Comparison of ENCODE assay signal across 15 mouse cellular contexts in genomic region chr1:39399228-39399627, GRCm38 (mm10). TPM values are rescaled to one million over a fixed set of nuclear protein-coding genes. Genes with fewer than 3 reads are reported as not detected.
DNase-seq lines count a peak whose midpoint lies in the region; ATAC-seq and TF ChIP-seq lines count a peak whose summit lies in the region.
"Had no signal": no experiment of that assay in that cellular context is flagged by ENCODE, and none has a peak within 500 bp of the region (broad histone marks: within the 10 kb centered on the region; RNA-seq: fewer than 3 reads in every experiment).

No protein-coding gene starts in this region.

- H3K36me3 ChIP-seq in heart, adult 2 months (ENCODE audit: control insufficient read depth, insufficient read depth, low read length) = no peaks in the 10 kb centered on the region
- peaks cover 23% of the 10 kb centered on the region for H3K36me3 ChIP-seq in heart, embryonic 12.5 days
- no peaks in the 10 kb centered on the region for H3K36me3 ChIP-seq in lung, embryonic 16.5 days (ENCODE audit: control insufficient read depth, insufficient read depth, low read length)
- no peaks in the 10 kb centered on the region for H3K36me3 ChIP-seq in hindbrain, embryonic 14.5 days (replicated peaks; ENCODE audit: control insufficient read depth, insufficient read depth)
- H3K36me3 ChIP-seq: limb, embryonic 15.5 days had no signal

- H3K9ac ChIP-seq in heart, adult 2 months (ENCODE audit: low read depth, low read length) = no peak overlapping the region
- H3K9ac ChIP-seq in heart, embryonic 12.5 days = no peak overlapping the region
- H3K9ac ChIP-seq in lung, embryonic 16.5 days (ENCODE audit: low read length) = no peak overlapping the region
- H3K9ac ChIP-seq in hindbrain, embryonic 14.5 days = no peak overlapping the region
- H3K9ac ChIP-seq: embryonic facial prominence, embryonic 15.5 days; forebrain, embryonic 15.5 days; hindbrain, embryonic 15.5 days; limb, embryonic 15.5 days; neural tube, embryonic 13.5 days had no signal

- no peaks in the 10 kb centered on the region for H3K79me2 ChIP-seq in heart, adult 2 months (replicated peaks; ENCODE audit: control insufficient read depth, insufficient read depth, low read length)

- no peak for TF ChIP-seq EP300 in heart, adult 2 months (IDR thresholded peaks at IDR 0.05; ENCODE audit: insufficient read depth, low read depth, low read length)

- no peak overlapping the region for H3K4me2 ChIP-seq in heart, embryonic 12.5 days
- no peak overlapping the region for H3K4me2 ChIP-seq in lung, embryonic 16.5 days (ENCODE audit: low read depth, low read length)
- H3K4me2 ChIP-seq in hindbrain, embryonic 14.5 days (replicated peaks) = no peak overlapping the region
- H3K4me2 ChIP-seq: embryonic facial prominence, embryonic 15.5 days; forebrain, embryonic 15.5 days; hindbrain, embryonic 15.5 days; limb, embryonic 15.5 days; neural tube, embryonic 13.5 days had no signal

- H3K27me3 ChIP-seq in heart, adult 2 months (ENCODE audit: control insufficient read depth, insufficient read depth, low read length) = no peaks in the 10 kb centered on the region
- H3K27me3 ChIP-seq in heart, embryonic 12.5 days (replicated peaks) = no peaks in the 10 kb centered on the region
- H3K27me3 ChIP-seq in lung, embryonic 16.5 days (ENCODE audit: control insufficient read depth, insufficient read depth, low read depth, low read length) = no peaks in the 10 kb centered on the region
- H3K27me3 ChIP-seq in hindbrain, embryonic 14.5 days (ENCODE audit: control insufficient read depth, insufficient read depth, low read length) = no peaks in the 10 kb centered on the region
- H3K27me3 ChIP-seq: embryonic facial prominence, embryonic 15.5 days; forebrain, embryonic 15.5 days; hindbrain, embryonic 15.5 days; limb, embryonic 15.5 days; neural tube, embryonic 13.5 days had no signal

- H3K4me3 ChIP-seq in heart, adult 2 months = no peak overlapping the region
- no peak overlapping the region for H3K4me3 ChIP-seq in heart, embryonic 12.5 days
- H3K4me3 ChIP-seq in lung, embryonic 16.5 days (ENCODE audit: low read length) = no peak overlapping the region
- H3K4me3 ChIP-seq in hindbrain, embryonic 14.5 days (replicated peaks; ENCODE audit: low read length) = no peak overlapping the region
- H3K4me3 ChIP-seq: embryonic facial prominence, embryonic 15.5 days; forebrain, embryonic 15.5 days; hindbrain, embryonic 15.5 days; limb, embryonic 15.5 days; neural tube, embryonic 13.5 days had no signal

- no peak for TF ChIP-seq CTCF in heart, adult 2 months (IDR thresholded peaks at IDR 0.05)

- DNase-seq in heart, adult 2 months = peak; percentile 32 to 50
- DNase-seq in 3T3-L1 (ENCODE audit: low read depth, low spot score) = peak; percentile 58
- peak; percentile 45 for DNase-seq in fibroblast of lung, adult 2 months (ENCODE audit: low read depth)
- DNase-seq in spleen, postnatal 4 days (ENCODE audit: low spot score in 2 of 2) = no peak
- no peak for DNase-seq in hindbrain, embryonic 14.5 days (ENCODE audit: low spot score)
- DNase-seq in left cerebral cortex, postnatal 14 days (ENCODE audit: low spot score in 2 of 2) = no peak
- DNase-seq: kidney, adult 8-10 months; right cerebral cortex, postnatal 14 days had no signal

- WGBS in heart, adult 2 months = 63% methylated on average over 4 of the region's 4 CpGs
- WGBS in heart, embryonic 12.5 days = 60% methylated on average over 4 of the region's 4 CpGs
- 53% methylated on average over 4 of the region's 4 CpGs for WGBS in lung, embryonic 16.5 days
- WGBS in hindbrain, embryonic 14.5 days = 80% methylated on average over 4 of the region's 4 CpGs

- intact Hi-C loops in heart, adult 2 months (cut with DNase I) = no loop called here
- intact Hi-C loops in left cerebral cortex, postnatal 14 days (cut with DNase I) = no loop called here

- ATAC-seq in heart, embryonic 12.5 days (ENCODE audit: insufficient number of reproducible peaks, low FRiP score) = no peak
- ATAC-seq in lung, embryonic 16.5 days (ENCODE audit: low read depth) = 0 out of 2 replicates have a peak, but pooled peaks have one; percentile 8
- ATAC-seq in hindbrain, embryonic 14.5 days (ENCODE audit: low FRiP score) = no peak
- ATAC-seq: forebrain, embryonic 15.5 days had no signal

- H3K4me1 ChIP-seq in heart, adult 2 months (ENCODE audit: control insufficient read depth, insufficient read depth, low read length) = peaks cover 4% of the 10 kb centered on the region
- H3K4me1 ChIP-seq in heart, embryonic 12.5 days (replicated peaks) = 0 out of 2 replicates have a peak, but pooled peaks cover 6% of the 10 kb centered on the region
- peaks cover 12% of the 10 kb centered on the region for H3K4me1 ChIP-seq in lung, embryonic 16.5 days (replicated peaks; ENCODE audit: control insufficient read depth, insufficient read depth, low read length)
- H3K4me1 ChIP-seq in hindbrain, embryonic 14.5 days (replicated peaks; ENCODE audit: control insufficient read depth, insufficient read depth, low read length) = no peaks in the 10 kb centered on the region
- H3K4me1 ChIP-seq: forebrain, embryonic 15.5 days; hindbrain, embryonic 15.5 days; limb, embryonic 15.5 days had no signal

- no peak overlapping the region for H3K27ac ChIP-seq in heart, adult 2 months
- H3K27ac ChIP-seq in heart, embryonic 12.5 days (ENCODE audit: poor library complexity, severe bottlenecking) = no peak overlapping the region
- no peak overlapping the region for H3K27ac ChIP-seq in lung, embryonic 16.5 days (ENCODE audit: low read length)
- no peak overlapping the region for H3K27ac ChIP-seq in hindbrain, embryonic 14.5 days
- H3K27ac ChIP-seq: embryonic facial prominence, embryonic 15.5 days; forebrain, embryonic 15.5 days; hindbrain, embryonic 15.5 days; limb, embryonic 15.5 days; neural tube, embryonic 13.5 days had no signal

- peaks cover 9% of the 10 kb centered on the region for H3K9me3 ChIP-seq in heart, embryonic 12.5 days (replicated peaks)
- no peaks in the 10 kb centered on the region for H3K9me3 ChIP-seq in lung, embryonic 16.5 days (ENCODE audit: control insufficient read depth, low read length)
- H3K9me3 ChIP-seq in hindbrain, embryonic 14.5 days (ENCODE audit: control insufficient read depth, low read length) = 0 out of 2 replicates have a peak, but pooled peaks cover 3% of the 10 kb centered on the region
- H3K9me3 ChIP-seq: embryonic facial prominence, embryonic 15.5 days; forebrain, embryonic 15.5 days; hindbrain, embryonic 15.5 days; limb, embryonic 15.5 days had no signal

- TF ChIP-seq POLR2A in heart, adult 2 months (IDR thresholded peaks at IDR 0.05; ENCODE audit: insufficient read depth, low read depth, low read length) = no peak

RNA-seq across cellular contexts. Expression of gene Rpl31, which starts 31.6 kb away (rescaled TPM):
- 100 to 1,000 TPM; 513 to 615 TPM for total RNA-seq in heart, adult 2 months (2021)
- 153 and 190 TPM in 2 replicates for polyA plus RNA-seq in heart, adult 2 months (2012; rRNA removed)
- 378 and 396 TPM in 2 replicates for polyA plus RNA-seq in heart, embryonic 12.5 days (2016; fragmentation: Nextera tagmentation; extraction: Ambion mirVana)
- polyA plus RNA-seq in lung, embryonic 16.5 days (2015; fragmentation: Nextera tagmentation; extraction: Ambion mirVana) = 449 and 553 TPM in 2 replicates
- polyA plus RNA-seq in hindbrain, embryonic 14.5 days (2014; fragmentation: Nextera tagmentation; extraction: Ambion mirVana) = 356 and 445 TPM in 2 replicates
- total RNA-seq in left cerebral cortex, postnatal 14 days (2021) = 100 to 1,000 TPM; 398 to 437 TPM

Comparison
In these comparisons a context has a peak if more than half of its experiments do, and no peak if none do; other contexts are left out.
1. DNase-seq: peak in heart, adult 2 months (2 of 2), 3T3-L1 (single experiment) and fibroblast of lung, adult 2 months (single experiment); none in spleen, postnatal 4 days (0 of 2), hindbrain, embryonic 14.5 days (single experiment) and left cerebral cortex, postnatal 14 days (0 of 2).